Mouse (Mus musculus) kidney, adult 2 months (tissue): Measurements from ENCODE around the gene Lgals9.

ENCODE experiments used
- CTCF ChIP-seq: fragments of 200-500 bp; conservative IDR thresholded peaks from 2 replicates; pipeline ENCODE4 v1.5.1; 2011; ENCODE audit warnings: low read depth, mild to moderate bottlenecking, control low read depth, low read length, moderate library complexity, mixed read lengths; ENCODE audit not compliant: insufficient read depth, insufficient read length
- POLR2A ChIP-seq: fragments of 200-500 bp; IDR thresholded peaks from one replicate; pipeline ENCODE4 v1.6.1; 2011; ENCODE audit warnings: low read depth, low read length, control low read depth

DNA sequence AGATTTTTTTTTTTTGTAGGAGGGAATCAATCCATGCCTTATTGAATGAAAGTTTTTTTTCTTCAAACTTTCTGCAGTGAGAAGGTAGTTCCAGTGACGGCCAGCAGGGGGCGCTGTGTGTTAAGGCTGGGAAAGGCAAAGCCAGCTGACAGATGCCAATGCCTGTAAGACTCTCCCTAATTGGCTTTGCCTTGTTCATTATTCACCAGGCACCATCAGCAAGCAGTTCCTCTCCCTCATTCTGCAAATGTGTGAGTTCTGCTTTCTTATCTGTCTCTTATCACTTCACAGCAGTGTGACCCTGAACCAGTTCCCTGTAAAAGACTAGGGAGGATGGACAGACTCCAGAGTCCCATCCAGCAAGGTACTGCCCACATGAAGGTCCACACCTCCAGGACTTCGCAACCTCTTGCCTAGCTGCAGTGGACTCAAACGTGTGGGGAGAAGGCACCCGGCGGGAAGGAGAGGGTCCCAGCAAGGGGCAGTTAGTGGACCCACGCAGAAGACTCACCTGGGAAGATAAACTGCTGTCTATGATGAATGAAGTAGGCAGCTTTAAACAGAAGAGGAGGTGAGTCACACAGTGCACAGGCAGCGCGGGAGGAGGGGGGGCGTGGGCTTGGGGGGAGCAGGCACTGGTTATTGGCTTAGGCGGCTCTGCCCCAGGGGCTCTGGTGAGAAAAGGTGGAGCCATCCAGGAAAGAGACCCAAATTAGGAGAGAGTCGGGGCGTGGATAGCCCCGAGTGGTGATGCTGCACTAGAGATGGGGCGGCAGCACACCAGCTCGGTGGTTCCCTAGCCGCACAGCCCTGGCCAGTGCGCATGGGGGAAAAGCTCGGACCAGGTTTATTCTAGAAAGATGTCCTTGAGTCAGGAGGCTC is 46.1 kb upstream of the Lgals9 start:
- peak; percentile 96 for TF ChIP-seq CTCF
- TF ChIP-seq POLR2A, result no peak
